Mouse (Mus musculus): Measurements from ENCODE around the gene Dlk2.

- TF ChIP-seq CTCF (IDR thresholded peaks at IDR 0.05; ENCODE audit: borderline replicate concordance, extremely low read depth, insufficient read depth, insufficient read length) = no peak
- no peak for TF ChIP-seq POLR2A (IDR thresholded peaks at IDR 0.05; ENCODE audit: borderline replicate concordance, extremely low read depth, insufficient read depth, insufficient read length, poor library complexity, severe bottlenecking)
These were observed 14.1 kb upstream of the Dlk2 start for GRCm38 (mm10) chr17:46283140-46283539.
